Mouse (Mus musculus) heart, postnatal 25 days (tissue): ENCODE results near the gene Gas2. TPM values are rescaled to one million over a fixed set of nuclear protein-coding genes. Genes with fewer than 3 reads are reported as not detected.

Source experiments
- DNase-seq: peaks from one replicate; pipeline ENCODE4 v3.0.0; 2022; ENCODE audit warnings: low spot score
- intact Hi-C: fragments of 180-260 bp; cut with DNase I; formaldehyde crosslinking; loops from one replicate; pipeline ENCODE4 v1.15.1; 2025
- total RNA-seq, 2 experiments: library from RNA; stranded (reverse); gene quantifications; 2 replicates each; pipeline ENCODE4 v1.2.3; 2021

Gas2 gene
- total RNA-seq, 2 experiments from 2014 or later = 6.4 to 7.5 TPM

GRCm38 (mm10) chr7:52022039-52022438 lies 160.2 kb downstream of the Gas2 start:
- intact Hi-C loops = no loop called here
- no peak for DNase-seq

DNA sequence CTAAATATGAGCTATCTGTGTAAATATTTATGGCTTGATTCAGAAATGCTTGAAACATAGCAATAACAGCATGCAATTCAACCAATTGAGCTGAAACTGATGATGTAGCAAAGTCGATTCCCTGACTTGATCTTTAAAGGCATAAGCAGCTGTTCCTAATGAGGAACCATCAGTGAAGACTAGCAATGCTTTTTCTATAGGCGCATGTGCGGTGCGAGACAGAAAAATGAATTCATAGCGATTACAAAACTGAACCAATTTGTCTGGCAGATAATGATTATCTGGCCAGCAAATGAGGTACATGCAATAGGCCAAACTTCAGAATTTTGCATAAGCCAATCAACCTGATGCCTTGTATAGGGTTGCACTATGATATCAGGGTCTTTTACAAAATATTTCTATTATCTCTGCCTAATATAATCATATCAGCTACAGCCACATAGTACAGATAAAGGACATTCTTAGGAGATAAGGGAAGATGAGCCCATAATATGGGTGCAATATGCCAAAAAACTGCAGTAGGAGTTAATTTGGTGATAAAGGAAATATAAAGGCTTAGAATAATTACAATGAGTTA lies 162.3 kb downstream of the Gas2 start:
- DNase-seq = no peak
- intact Hi-C loops = no loop called here

GRCm38 (mm10) chr7:52037600-52038582 lies 176.1 kb downstream of the Gas2 start:
- intact Hi-C loops = no loop called here
- no peak for DNase-seq

Other genes starting within 250 kb of the Gas2 start
- gene Slc17a6, start 240.0 kb upstream of the Gas2 start, total RNA-seq = not detected
- gene Fancf, start 252 bp downstream of the Gas2 start, total RNA-seq = 1 to 10 TPM; 2.0 to 2.4 TPM
- gene Svip, start 144.0 kb downstream of the Gas2 start, total RNA-seq = 10 to 100 TPM; 22.7 to 23.7 TPM
- not detected for gene 1700015G11Rik, start 153.7 kb downstream of the Gas2 start, total RNA-seq